Mouse (Mus musculus) testis, adult 2 months (tissue): Measurements from ENCODE around the gene Mrps27. TPM values are rescaled to one million over a fixed set of nuclear protein-coding genes. Genes with fewer than 3 reads are reported as not detected.

Source experiments
- H3K27ac ChIP-seq: fragments of 200-500 bp; 2 replicates; pipeline ENCODE4 v1.5.1; 2012; ENCODE audit warnings: low read depth, low read length; ENCODE audit not compliant: control insufficient read depth, insufficient read depth
- H3K27me3 ChIP-seq: fragments of 200-500 bp; 2 replicates; pipeline ENCODE4 v1.6.1; 2012; ENCODE audit warnings: mild to moderate bottlenecking, low read length, moderate library complexity; ENCODE audit not compliant: control insufficient read depth, insufficient read depth
- H3K36me3 ChIP-seq: fragments of 200-500 bp; 2 replicates; pipeline ENCODE4 v1.6.1; 2012; ENCODE audit warnings: mild to moderate bottlenecking, low read length; ENCODE audit not compliant: control insufficient read depth, insufficient read depth
- H3K4me1 ChIP-seq: fragments of 200-500 bp; 2 replicates; pipeline ENCODE4 v1.6.1; 2012; ENCODE audit warnings: low read length; ENCODE audit not compliant: control insufficient read depth, insufficient read depth
- H3K4me3 ChIP-seq: fragments of 200-500 bp; 2 replicates; pipeline ENCODE4 v1.5.1; 2012; ENCODE audit warnings: low read depth, mild to moderate bottlenecking, low read length, moderate library complexity, mixed read lengths; ENCODE audit not compliant: control insufficient read depth
- CTCF ChIP-seq: fragments of 200-500 bp; IDR thresholded peaks from 2 replicates; pipeline ENCODE4 v1.5.1; 2012; ENCODE audit warnings: low read depth, mild to moderate bottlenecking, inconsistent platforms, low read length, moderate library complexity; ENCODE audit not compliant: control insufficient read depth, insufficient read depth, insufficient replicate concordance
- POLR2A ChIP-seq: fragments of 200-500 bp; IDR thresholded peaks from 2 replicates; pipeline ENCODE4 v1.6.1; 2012; ENCODE audit warnings: low read depth, mild to moderate bottlenecking, inconsistent platforms, low read length, moderate library complexity; ENCODE audit not compliant: control insufficient read depth
- polyA plus RNA-seq: library from polyadenylated mRNA; depleted of rRNA; stranded (reverse); fragments of >200 nt; gene quantifications from 2 replicates; pipeline ENCODE4 v1.2.3, GENCODE M21; 2012; rRNA removed

Gene Mrps27
- polyA plus RNA-seq, 1 experiment, result 8.5 TPM

DNA sequence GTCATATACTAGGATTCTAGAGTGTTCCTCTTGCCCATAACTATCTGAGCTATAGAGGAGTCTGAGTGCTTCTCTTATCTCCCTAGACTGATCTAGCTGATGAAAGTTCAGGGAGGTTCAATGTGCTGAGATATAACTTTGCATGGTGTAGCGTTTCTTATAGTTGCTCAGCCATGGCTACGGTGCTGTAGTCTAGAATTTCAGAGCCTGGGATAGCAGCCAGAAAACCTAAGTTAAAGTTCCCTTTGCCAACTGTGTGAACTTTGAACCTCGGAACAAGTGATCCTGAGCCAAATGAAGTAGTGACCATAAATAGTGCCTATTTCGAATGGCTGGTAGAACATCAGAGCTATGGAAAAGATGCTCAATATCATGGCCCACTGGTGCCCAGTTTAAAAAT is 115.0 kb downstream of the Mrps27 start:
- no peak overlapping the region for H3K4me3 ChIP-seq
- no peaks in the 10 kb centered on the region for H3K36me3 ChIP-seq
- H3K4me1 ChIP-seq, result no peaks in the 10 kb centered on the region
- TF ChIP-seq CTCF, result no peak
- TF ChIP-seq POLR2A, result no peak
- H3K27me3 ChIP-seq, result no peaks in the 10 kb centered on the region
- H3K27ac ChIP-seq, result no peak overlapping the region

DNA sequence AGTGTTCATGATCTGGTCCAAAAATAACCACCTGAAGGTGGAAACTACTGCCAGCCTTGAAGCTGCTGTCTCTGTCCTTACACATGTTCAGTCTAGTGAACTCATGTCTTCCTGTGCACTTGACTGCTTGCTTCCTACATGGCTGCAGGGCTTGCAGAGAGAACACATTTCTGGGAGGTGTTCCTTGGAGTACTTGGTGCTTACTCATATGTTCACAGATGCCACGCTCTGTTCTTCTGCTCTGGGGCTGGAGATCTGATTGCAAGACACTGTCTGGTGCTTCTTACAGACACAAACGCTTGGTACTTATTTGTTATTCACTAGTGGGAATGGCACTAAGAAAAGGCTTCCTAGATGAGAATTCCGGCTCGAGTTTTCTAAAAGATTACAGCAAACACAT is 117.3 kb downstream of the Mrps27 start:
- no peaks in the 10 kb centered on the region for H3K4me1 ChIP-seq
- H3K36me3 ChIP-seq, result no peaks in the 10 kb centered on the region
- no peak for TF ChIP-seq CTCF
- no peak for TF ChIP-seq POLR2A
- no peak overlapping the region for H3K4me3 ChIP-seq
- no peaks in the 10 kb centered on the region for H3K27me3 ChIP-seq
- H3K27ac ChIP-seq, result no peak overlapping the region

DNA sequence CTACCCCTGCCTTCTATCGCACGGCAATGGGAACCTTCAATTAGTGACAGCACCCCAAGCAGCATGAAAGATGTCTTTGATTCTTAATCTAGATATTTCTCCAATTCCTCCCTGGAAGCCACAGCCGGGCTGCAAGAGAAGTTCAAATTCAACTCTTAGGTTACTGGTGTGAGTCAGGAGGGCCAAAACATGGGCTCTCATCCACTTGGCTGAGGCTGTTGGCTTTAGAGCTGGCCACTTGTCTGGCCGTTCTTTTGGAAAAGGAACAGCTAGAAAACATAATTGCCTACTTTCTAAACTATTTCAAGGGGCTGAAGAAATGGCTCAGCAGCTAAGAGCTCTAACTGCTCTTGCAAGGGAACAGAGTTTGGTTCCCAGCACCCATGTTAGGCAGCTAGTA is 120.0 kb downstream of the Mrps27 start:
- no peak overlapping the region for H3K27ac ChIP-seq
- no peaks in the 10 kb centered on the region for H3K27me3 ChIP-seq
- no peak for TF ChIP-seq POLR2A
- no peak for TF ChIP-seq CTCF
- no peaks in the 10 kb centered on the region for H3K4me1 ChIP-seq
- no peak overlapping the region for H3K4me3 ChIP-seq
- no peaks in the 10 kb centered on the region for H3K36me3 ChIP-seq

Other genes starting within 250 kb of the Mrps27 start
- 0.20 and 0.25 TPM in 2 replicates for gene Zfp366, start 160.0 kb upstream of the Mrps27 start, polyA plus RNA-seq
- 12.0 and 12.7 TPM in 2 replicates for gene Ptcd2, start 81 bp upstream of the Mrps27 start, polyA plus RNA-seq
- 4.2 and 5.6 TPM in 2 replicates for gene Map1b, start 171.8 kb downstream of the Mrps27 start, polyA plus RNA-seq